19 mouse cellular contexts compared by ENCODE assay signal in genomic region chr5:31781624-31782023, GRCm38 (mm10).
DNase-seq lines count a peak whose midpoint lies in the region; TF ChIP-seq lines count a peak whose summit lies in the region.
"Had no signal": no experiment of that assay in that cellular context is flagged by ENCODE, and none has a peak within 500 bp of the region (broad histone marks: within the 10 kb centered on the region; RNA-seq: fewer than 3 reads in every experiment).

No protein-coding gene starts in this region.

- DNase-seq in heart, adult 11 months, result peak; percentile 45
- DNase-seq in heart, adult 2 months, result no peak
- DNase-seq in NIH3T3 (ENCODE audit: low read depth), result peak; percentile 33
- no peak for DNase-seq in lung, postnatal 36 days
- no peak for DNase-seq in thymus, adult 2 months
- DNase-seq: adrenal gland, adult 8-10 months; adrenal gland, postnatal 14 days; adrenal gland, postnatal 36 days; cerebellum, adult 11-12 months; cerebellum, adult 2 months; cerebellum, adult 9-10 months; cerebellum, postnatal 10 days; cerebellum, postnatal 25 days; forebrain, postnatal 0 days had no signal

- no peak for TF ChIP-seq EP300 in heart, adult 2 months (IDR thresholded peaks at IDR 0.05; ENCODE audit: insufficient read depth, low read depth, low read length)

- H3K36me3 ChIP-seq in heart, adult 2 months (ENCODE audit: control insufficient read depth, insufficient read depth, low read length), result no peaks in the 10 kb centered on the region; the same call in 1 of the 2 replicates
- no peaks in the 10 kb centered on the region for H3K36me3 ChIP-seq in thymus, adult 2 months (ENCODE audit: control insufficient read depth, insufficient read depth, low read length)
- H3K36me3 ChIP-seq: embryonic facial prominence, embryonic 10.5 days; embryonic facial prominence, embryonic 12.5 days; forebrain, embryonic 15.5 days had no signal

- no peaks in the 10 kb centered on the region; the same call in 1 of the 2 replicates for H3K79me2 ChIP-seq in heart, adult 2 months (replicated peaks; ENCODE audit: control insufficient read depth, insufficient read depth, low read length)

- H3K4me3 ChIP-seq in heart, adult 2 months, result no peak overlapping the region
- H3K4me3 ChIP-seq in thymus, adult 2 months (ENCODE audit: control insufficient read depth, insufficient read depth, low read length), result no peak overlapping the region
- H3K4me3 ChIP-seq: embryonic facial prominence, embryonic 10.5 days; embryonic facial prominence, embryonic 12.5 days; forebrain, embryonic 13.5 days; forebrain, embryonic 15.5 days had no signal

- no peak overlapping the region for H3K9ac ChIP-seq in heart, adult 2 months (ENCODE audit: low read depth, low read length)
- H3K9ac ChIP-seq: embryonic facial prominence, embryonic 12.5 days; forebrain, embryonic 13.5 days; forebrain, embryonic 15.5 days; forebrain, postnatal 0 days had no signal

- no peak for TF ChIP-seq POLR2A in heart, adult 2 months (IDR thresholded peaks at IDR 0.05; ENCODE audit: insufficient read depth, low read depth, low read length)
- TF ChIP-seq POLR2A in thymus, adult 2 months (IDR thresholded peaks at IDR 0.05; ENCODE audit: control insufficient read depth, extremely low read depth, insufficient read depth, low read length, poor library complexity), result no peak

- intact Hi-C loops in heart, adult 2 months (cut with DNase I), result no loop called here

- WGBS in heart, adult 2 months, result 92% methylated on average over 5 of the region's 5 CpGs
- 98% methylated on average over 5 of the region's 5 CpGs for WGBS in thymus, adult 2 months

- peaks cover 5% of the 10 kb centered on the region for H3K4me1 ChIP-seq in heart, adult 2 months (ENCODE audit: control insufficient read depth, insufficient read depth, low read length)
- H3K4me1 ChIP-seq in thymus, adult 2 months (replicated peaks; ENCODE audit: control insufficient read depth, insufficient read depth, low read length), result no peaks in the 10 kb centered on the region

- no peak for TF ChIP-seq CTCF in heart, adult 2 months (IDR thresholded peaks at IDR 0.05)
- no peak for TF ChIP-seq CTCF in thymus, adult 2 months (IDR thresholded peaks at IDR 0.05; ENCODE audit: borderline replicate concordance, control insufficient read depth, extremely low read depth, insufficient read depth, low read length, poor library complexity)

- H3K27me3 ChIP-seq in heart, adult 2 months (ENCODE audit: control insufficient read depth, insufficient read depth, low read length), result no peaks in the 10 kb centered on the region
- H3K27me3 ChIP-seq in thymus, adult 2 months (ENCODE audit: control insufficient read depth, insufficient read depth, low read length), result no peaks in the 10 kb centered on the region
- H3K27me3 ChIP-seq: embryonic facial prominence, embryonic 12.5 days; forebrain, embryonic 13.5 days; forebrain, embryonic 15.5 days; Patski had no signal

- H3K27ac ChIP-seq in heart, adult 2 months, result no peak overlapping the region
- no peak overlapping the region for H3K27ac ChIP-seq in thymus, adult 2 months (ENCODE audit: control insufficient read depth, insufficient read depth, low read length)
- H3K27ac ChIP-seq: embryonic facial prominence, embryonic 10.5 days; embryonic facial prominence, embryonic 12.5 days; forebrain, embryonic 13.5 days; forebrain, embryonic 15.5 days had no signal

Comparison
In these comparisons a context has a peak if more than half of its experiments do, and no peak if none do; other contexts are left out.
1. DNase-seq: peak in heart, adult 11 months (single experiment) and NIH3T3 (single experiment); none in heart, adult 2 months (0 of 2), lung, postnatal 36 days (single experiment) and thymus, adult 2 months (single experiment).